Mouse (Mus musculus) adrenal gland, postnatal 25 days (tissue): ENCODE data around the gene Stk19. TPM values are rescaled to one million over a fixed set of nuclear protein-coding genes. Genes with fewer than 3 reads are reported as not detected.
"Not testable (repeated sequence)": the region's sequence is repeated elsewhere in the genome, so short reads cannot be mapped to it uniquely, and the experiment has no call there.

Source experiments
- DNase-seq: peaks from one replicate; pipeline ENCODE4 v3.0.0; 2021; ENCODE audit warnings: mixed read lengths
- total RNA-seq: library from RNA; stranded (reverse); gene quantifications from 2 replicates; pipeline ENCODE4 v1.2.3, GENCODE M21; 2021

Gene Stk19
- total RNA-seq, 1 experiment from 2014 or later, result 45.5 TPM

GRCm38 (mm10) chr17:34840736-34841307, 4.1 kb upstream of the Stk19 start:
- no peak for DNase-seq

- no peak for DNase-seq
Measured at GRCm38 (mm10) chr17:34838785-34839184, 2.0 kb upstream of the Stk19 start.

- no peak for DNase-seq
Measured at GRCm38 (mm10) chr17:34837464-34838324, 949 bp upstream of the Stk19 start.

GRCm38 (mm10) chr17:34836155-34836855, 440 bp downstream of the Stk19 start:
- peak; percentile 76 for DNase-seq

- not testable (repeated sequence) for DNase-seq
Measured at GRCm38 (mm10) chr17:34830776-34831175, 6.0 kb downstream of the Stk19 start.

GRCm38 (mm10) chr17:34814818-34815370, 21.9 kb downstream of the Stk19 start:
- DNase-seq, result no peak

GRCm38 (mm10) chr17:34813747-34814146, 23.0 kb downstream of the Stk19 start:
- DNase-seq, result peak; percentile 59

- no peak for DNase-seq
Measured at GRCm38 (mm10) chr17:34811275-34811674, 25.5 kb downstream of the Stk19 start.

- not testable (repeated sequence) for DNase-seq
Measured at GRCm38 (mm10) chr17:34810811-34811210, 25.9 kb downstream of the Stk19 start.

GRCm38 (mm10) chr17:34810411-34810810, 26.3 kb downstream of the Stk19 start:
- DNase-seq, result not testable (repeated sequence)

- DNase-seq, result no peak
Measured at GRCm38 (mm10) chr17:34808599-34809205, 28.0 kb downstream of the Stk19 start.

- DNase-seq, result no peak
Measured at GRCm38 (mm10) chr17:34807176-34807575, 29.6 kb downstream of the Stk19 start.

- DNase-seq, result no peak
Measured at GRCm38 (mm10) chr17:34804871-34805562, 31.7 kb downstream of the Stk19 start.

- DNase-seq, result peak; percentile 46
Measured at GRCm38 (mm10) chr17:34804301-34804700, 32.4 kb downstream of the Stk19 start, which contains the start of gene Cyp21a1. Cyp21a1 (minus strand) TSS chr17:34804561.

GRCm38 (mm10) chr17:34803367-34803766, 33.4 kb downstream of the Stk19 start:
- not testable (repeated sequence) for DNase-seq

GRCm38 (mm10) chr17:34802756-34803155, 34.0 kb downstream of the Stk19 start:
- DNase-seq, result not testable (repeated sequence)

- not testable (repeated sequence) for DNase-seq
Measured at GRCm38 (mm10) chr17:34800781-34801305, 35.9 kb downstream of the Stk19 start.

- no peak for DNase-seq
Measured at GRCm38 (mm10) chr17:34799531-34799925, 37.2 kb downstream of the Stk19 start.

- no peak for DNase-seq
Measured at GRCm38 (mm10) chr17:34798866-34799530, 37.7 kb downstream of the Stk19 start.

- peak; percentile 43 for DNase-seq
Measured at GRCm38 (mm10) chr17:34798071-34798470, 38.7 kb downstream of the Stk19 start.
